Mouse (Mus musculus): ENCODE results near the gene Dkk1.
"Not testable (repeated sequence)": the region's sequence is repeated elsewhere in the genome, so short reads cannot be mapped to it uniquely, and the experiment has no call there.

Gene Dkk1

DNA sequence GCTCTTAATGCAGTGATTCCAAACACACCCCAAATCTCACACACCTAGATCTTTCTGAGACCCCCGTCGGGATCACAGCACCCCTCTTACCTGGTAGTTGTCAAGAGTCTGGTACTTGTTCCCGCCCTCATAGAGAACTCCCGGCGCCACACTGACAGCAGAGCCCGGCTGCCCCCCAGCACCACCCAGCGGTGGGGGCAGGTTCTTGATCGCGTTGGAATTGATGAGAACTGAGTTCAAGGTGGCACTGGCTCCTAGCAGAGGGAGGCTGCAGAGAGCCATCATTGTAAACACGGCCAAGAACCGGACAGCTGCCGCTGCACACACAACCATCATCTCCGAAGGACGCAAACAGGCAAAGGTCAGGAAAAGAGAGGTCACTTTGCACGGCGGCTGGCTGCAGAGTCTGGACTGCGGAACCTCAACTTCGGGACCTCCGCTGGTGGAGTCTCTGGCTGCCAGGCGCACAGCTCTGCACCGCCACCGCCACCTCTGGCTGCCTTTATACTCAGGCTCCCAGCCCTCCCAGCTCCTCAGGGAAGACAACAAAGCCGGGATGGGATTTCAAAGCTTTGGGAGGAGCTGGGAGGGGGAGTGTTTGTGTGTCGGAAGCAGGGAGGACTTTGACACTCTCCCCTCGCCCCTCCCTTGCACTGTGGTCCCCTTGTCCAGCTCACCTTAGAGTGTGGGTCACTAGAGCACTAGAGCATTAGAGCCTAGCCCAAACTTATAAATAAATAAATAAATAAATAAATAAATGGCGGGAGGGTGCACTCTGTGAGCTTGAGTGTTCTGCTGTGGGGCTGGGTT is at the start of gene Dkk1:
TSS of gene Dkk1 (minus strand) at position 622 of the 810 bp plus-strand sequence.
- no peak for DNase-seq (ENCODE audit: low read depth)

DNA sequence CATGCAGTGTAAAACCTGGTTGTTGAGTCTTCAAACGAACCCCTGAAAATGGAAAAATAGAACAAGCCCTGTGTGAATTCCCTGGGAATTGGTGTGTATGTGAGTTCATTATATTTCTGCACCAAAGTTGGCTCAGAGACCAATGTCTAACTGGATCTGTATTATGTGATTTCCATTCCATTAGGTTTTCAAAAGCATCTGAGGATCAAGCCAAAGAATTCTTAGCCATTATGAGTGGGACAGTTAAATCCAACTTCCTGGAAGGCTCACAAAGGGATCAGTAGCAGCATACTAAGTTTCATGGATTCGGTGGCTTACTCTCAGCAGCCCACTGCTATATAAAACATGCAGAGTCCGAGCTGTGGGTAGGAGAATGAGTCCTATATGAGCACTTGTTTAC is 36.9 kb upstream of the Dkk1 start:
- no peak for DNase-seq (ENCODE audit: low read depth)

DNA sequence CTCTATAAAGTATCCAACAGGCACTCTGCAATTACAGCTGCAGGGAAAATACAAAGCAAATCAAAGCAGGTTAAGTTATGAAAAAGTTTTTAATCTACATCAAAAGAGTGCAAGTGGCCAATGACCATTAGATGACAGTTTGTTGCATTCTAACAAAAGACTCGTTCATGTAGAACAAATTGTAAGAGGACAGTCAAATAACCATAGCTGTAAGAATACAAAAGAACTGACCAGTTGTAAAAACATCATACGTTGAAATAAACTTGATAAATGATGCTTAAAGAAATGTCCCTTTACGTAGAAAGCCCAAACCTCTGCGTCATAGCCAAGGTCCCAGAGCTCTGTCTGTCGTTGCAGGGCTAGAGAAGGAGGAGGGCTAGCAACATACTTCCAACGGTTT is 15.1 kb upstream of the Dkk1 start:
- no peak for DNase-seq (ENCODE audit: low read depth)

DNA sequence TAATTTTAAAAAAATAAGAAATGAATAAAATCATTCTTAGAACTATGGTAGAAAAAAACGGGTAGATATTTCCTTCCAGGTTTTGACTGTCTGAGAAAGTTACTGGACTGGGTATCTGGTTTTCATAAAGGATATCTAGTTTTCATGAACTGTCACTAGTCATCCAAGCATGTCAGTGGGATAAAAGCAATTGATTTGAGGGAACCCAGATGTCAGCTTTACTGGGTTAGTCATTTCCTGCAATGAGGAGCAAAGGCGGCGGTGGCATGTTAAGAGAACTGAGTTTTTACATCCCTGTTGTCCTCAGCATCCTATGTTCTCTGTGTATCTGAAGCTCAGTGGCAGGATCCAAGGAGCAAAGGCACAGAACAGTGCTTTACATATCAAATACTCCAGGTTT is 14.4 kb upstream of the Dkk1 start:
- no peak for DNase-seq (ENCODE audit: low read depth)

GRCm38 (mm10) chr19:30558024-30558423 is 8.6 kb upstream of the Dkk1 start:
- DNase-seq (ENCODE audit: low read depth) = no peak

- peak; percentile 42 for DNase-seq (ENCODE audit: low read depth)
Measured at GRCm38 (mm10) chr19:30554467-30554881, 5.0 kb upstream of the Dkk1 start.

DNA sequence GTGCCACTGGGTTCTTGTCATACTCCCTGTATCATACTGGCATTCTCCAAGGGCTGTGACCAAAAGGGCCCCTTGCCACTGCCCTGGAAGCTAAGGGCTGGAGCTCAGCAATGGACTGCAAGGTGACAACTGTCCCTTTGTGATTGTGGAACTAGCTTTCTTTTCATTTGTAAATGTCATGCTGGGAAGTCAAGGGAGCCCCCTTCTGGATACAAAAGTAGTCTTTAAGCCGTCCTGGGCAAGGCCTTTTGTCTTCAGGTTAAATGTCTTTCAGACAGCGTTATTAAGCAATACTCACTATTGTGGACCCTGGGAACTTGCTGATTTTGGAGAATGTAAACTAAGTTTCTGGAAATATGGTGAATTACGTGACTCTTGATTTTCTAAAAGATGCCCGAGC is 4.3 kb upstream of the Dkk1 start:
- DNase-seq (ENCODE audit: low read depth) = no peak

GRCm38 (mm10) chr19:30552260-30552659 is 2.8 kb upstream of the Dkk1 start:
- no peak for DNase-seq (ENCODE audit: low read depth)

- DNase-seq (ENCODE audit: low read depth) = no peak
Measured at GRCm38 (mm10) chr19:30549854-30550647, 586 bp upstream of the Dkk1 start.

DNA sequence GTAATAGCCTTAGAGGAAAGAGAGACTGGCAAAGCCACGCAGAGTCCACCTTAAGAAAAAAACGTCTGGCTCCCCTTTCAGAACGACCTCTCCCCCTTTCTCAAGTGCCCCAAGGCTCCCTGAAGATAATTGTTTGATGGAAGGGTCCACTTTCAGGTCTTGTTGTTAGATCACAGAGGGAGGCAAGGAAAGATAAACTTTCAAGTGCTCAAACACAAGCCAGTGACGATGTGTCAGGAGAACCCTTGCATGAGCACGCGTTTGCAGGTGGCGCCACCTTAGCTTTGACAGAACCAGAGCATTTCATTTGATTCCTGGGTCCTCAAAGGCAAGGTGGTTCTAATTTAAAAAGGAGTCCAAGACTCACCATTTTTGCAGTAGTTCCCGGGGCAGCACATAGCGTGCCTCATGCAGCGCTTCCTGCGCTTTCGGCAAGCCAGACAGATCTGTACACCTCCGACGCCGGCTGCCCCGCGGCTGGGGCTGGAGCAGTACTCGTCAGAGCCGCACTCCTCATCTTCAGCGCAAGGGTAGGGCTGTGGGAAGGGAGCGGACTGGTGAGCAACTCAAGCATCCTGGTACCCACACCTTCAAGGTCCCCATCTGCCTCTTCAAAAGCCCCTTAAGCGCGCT is 938 bp downstream of the Dkk1 start:
- no peak for DNase-seq (ENCODE audit: low read depth)

DNA sequence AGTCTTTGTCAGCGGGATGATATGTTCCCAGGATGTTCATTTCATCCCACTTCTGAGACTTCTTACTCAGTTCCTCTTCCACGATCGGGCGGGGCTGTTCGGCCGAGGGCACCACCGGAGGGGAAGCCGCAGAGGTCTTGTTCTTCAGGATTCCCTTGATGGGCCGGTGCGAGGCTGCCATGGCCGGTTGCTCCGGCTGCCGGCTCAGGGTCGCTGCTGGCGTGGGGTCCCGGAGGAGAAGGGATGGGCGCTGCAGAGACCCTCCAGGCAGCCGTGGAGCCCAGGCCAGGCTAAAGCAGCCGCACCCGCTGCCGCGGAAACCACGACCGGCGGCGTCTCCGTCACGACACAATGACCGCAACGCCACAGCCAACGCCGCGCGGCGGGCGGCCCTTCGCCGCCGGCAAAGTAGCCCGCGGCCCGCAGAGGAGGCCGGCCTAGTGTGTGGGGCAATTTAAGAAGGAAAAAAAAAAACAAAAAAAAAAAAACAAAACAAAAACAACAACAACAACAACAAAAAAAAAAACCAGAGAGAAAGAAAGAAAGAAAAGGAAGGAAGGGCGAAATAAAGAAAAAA is 10.0 kb downstream of the Dkk1 start:
- not testable (repeated sequence) for DNase-seq (ENCODE audit: low read depth)

DNA sequence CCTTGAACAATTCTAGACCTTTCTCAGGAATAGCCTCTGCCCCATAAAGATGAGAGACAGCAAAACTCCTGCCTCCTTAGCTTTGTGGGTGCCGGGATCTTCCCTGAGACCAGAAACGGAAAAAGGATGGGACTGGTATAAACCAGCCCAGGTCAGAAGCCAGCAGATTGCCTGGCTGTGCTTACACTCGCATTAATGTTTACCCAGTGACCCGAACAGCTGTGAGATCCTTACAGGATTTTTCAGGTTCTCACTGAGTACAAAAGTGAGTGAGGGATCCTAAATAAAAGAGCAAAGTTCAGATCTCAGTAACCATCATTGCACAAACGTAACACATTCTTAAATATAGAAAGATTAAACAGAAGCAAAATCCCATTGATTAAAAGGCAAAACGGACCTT is 32.7 kb downstream of the Dkk1 start:
- no peak for DNase-seq (ENCODE audit: low read depth)

GRCm38 (mm10) chr19:30510481-30510880 is 39.0 kb downstream of the Dkk1 start:
- no peak for DNase-seq (ENCODE audit: low read depth)

DNA sequence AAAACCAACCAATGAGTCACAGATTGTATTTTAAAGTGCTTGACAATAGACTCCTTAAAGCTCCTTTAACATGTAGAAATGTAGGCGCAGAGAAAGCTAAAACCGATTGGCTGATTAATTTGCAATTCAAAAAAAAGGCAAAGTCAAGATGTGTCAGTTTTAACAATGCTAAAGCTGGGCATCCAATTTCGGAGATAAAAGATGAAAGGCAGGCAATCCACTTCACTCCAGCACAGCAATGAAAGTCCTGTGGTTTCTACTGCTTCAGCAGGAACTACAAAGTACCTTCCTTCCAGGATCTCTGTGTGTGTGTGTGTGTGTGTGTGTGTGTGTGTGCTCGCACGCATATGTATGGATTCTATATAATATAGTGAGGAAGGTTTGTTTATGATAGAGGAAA is 44.0 kb downstream of the Dkk1 start:
- no peak for DNase-seq (ENCODE audit: low read depth)

Measured in c-Kit-positive CD71-negative TER-119-negative erythroid progenitor cells, embryonic 14.5 days (primary cell).